Mouse (Mus musculus) heart, postnatal 25 days (tissue): ENCODE results near the gene Vgll4. TPM values are rescaled to one million over a fixed set of nuclear protein-coding genes. Genes with fewer than 3 reads are reported as not detected.
A peak's percentile ranks its signal among the peaks of the same experiment; 100 is the strongest.

ENCODE experiments used
- DNase-seq: peaks from one replicate; pipeline ENCODE4 v3.0.0; 2022; ENCODE audit warnings: low spot score
- intact Hi-C: fragments of 180-260 bp; cut with DNase I; formaldehyde crosslinking; loops from one replicate; pipeline ENCODE4 v1.15.1; 2025
- total RNA-seq, 2 experiments: library from RNA; stranded (reverse); gene quantifications; 2 replicates each; pipeline ENCODE4 v1.2.3; 2021

The Vgll4 gene
- total RNA-seq = 10 to 100 TPM; 24.3 to 24.9 TPM

GRCm38 (mm10) chr6:114969213-114970120 is at the start of gene Vgll4:
Gene Vgll4 (minus strand): TSS chr6:114969994.
- intact Hi-C loops = no loop called here

GRCm38 (mm10) chr6:115015461-115015860 is 45.7 kb upstream of the Vgll4 start:
- DNase-seq = no peak
- intact Hi-C loops = no loop called here

More at GRCm38 (mm10) chr6:114969213-114970120, at the start of gene Vgll4:
- DNase-seq = peak; percentile 29

- intact Hi-C loops = no loop called here
- DNase-seq = no peak
Measured at GRCm38 (mm10) chr6:115013574-115013973, 43.8 kb upstream of the Vgll4 start.

GRCm38 (mm10) chr6:115011792-115012191 is 42.0 kb upstream of the Vgll4 start:
- intact Hi-C loops = no loop called here

GRCm38 (mm10) chr6:115010815-115011214 is 41.0 kb upstream of the Vgll4 start:
- intact Hi-C loops = no loop called here
- DNase-seq = no peak

More at GRCm38 (mm10) chr6:115011792-115012191, 42.0 kb upstream of the Vgll4 start:
- DNase-seq = no peak

GRCm38 (mm10) chr6:115010304-115010703 is 40.5 kb upstream of the Vgll4 start:
- intact Hi-C loops = no loop called here
- no peak for DNase-seq

GRCm38 (mm10) chr6:115007728-115008127 is 37.9 kb upstream of the Vgll4 start:
- intact Hi-C loops = loop anchor here (1.0 kb wide), 2 partner anchors 78 to 283 kb away; no protein-coding TSS in a partner anchor
- peak; percentile 33 for DNase-seq

GRCm38 (mm10) chr6:115006948-115007347 is 37.2 kb upstream of the Vgll4 start:
- DNase-seq = peak; percentile 48
- intact Hi-C loops = loop anchor here (1.0 kb wide), 2 partner anchors 78 to 283 kb away; no protein-coding TSS in a partner anchor

GRCm38 (mm10) chr6:115006065-115006464 is 36.3 kb upstream of the Vgll4 start:
- intact Hi-C loops = no loop called here
- no peak for DNase-seq

GRCm38 (mm10) chr6:115005351-115005890 is 35.6 kb upstream of the Vgll4 start:
- no peak for DNase-seq
- intact Hi-C loops = no loop called here

GRCm38 (mm10) chr6:115004636-115005035 is 34.8 kb upstream of the Vgll4 start:
- DNase-seq = no peak
- intact Hi-C loops = no loop called here

GRCm38 (mm10) chr6:114998374-114999031 is 28.7 kb upstream of the Vgll4 start:
- intact Hi-C loops = no loop called here
- no peak for DNase-seq

GRCm38 (mm10) chr6:114997471-114997870 is 27.7 kb upstream of the Vgll4 start:
- intact Hi-C loops = no loop called here
- no peak for DNase-seq

GRCm38 (mm10) chr6:114996910-114997309 is 27.1 kb upstream of the Vgll4 start:
- intact Hi-C loops = no loop called here
- DNase-seq = no peak

GRCm38 (mm10) chr6:114994079-114994478 is 24.3 kb upstream of the Vgll4 start:
- no peak for DNase-seq
- intact Hi-C loops = no loop called here

- intact Hi-C loops = no loop called here
- DNase-seq = no peak
Measured at GRCm38 (mm10) chr6:114993659-114994058, 23.9 kb upstream of the Vgll4 start.

GRCm38 (mm10) chr6:114991909-114992308 is 22.1 kb upstream of the Vgll4 start:
- intact Hi-C loops = no loop called here
- DNase-seq = no peak

GRCm38 (mm10) chr6:114988619-114988980 is 18.8 kb upstream of the Vgll4 start:
- intact Hi-C loops = no loop called here

GRCm38 (mm10) chr6:114987966-114988618 is 18.3 kb upstream of the Vgll4 start:
- DNase-seq = no peak
- intact Hi-C loops = no loop called here

More at GRCm38 (mm10) chr6:114988619-114988980, 18.8 kb upstream of the Vgll4 start:
- DNase-seq = no peak

GRCm38 (mm10) chr6:114982671-114983070 is 12.9 kb upstream of the Vgll4 start:
- DNase-seq = no peak

More at GRCm38 (mm10) chr6:114982671-114983070, 12.9 kb upstream of the Vgll4 start:
- intact Hi-C loops = no loop called here
